Mouse (Mus musculus) heart, embryonic 15.5 days (tissue): ENCODE data around the gene Ldah. TPM values are rescaled to one million over a fixed set of nuclear protein-coding genes. Genes with fewer than 3 reads are reported as not detected.
A peak's percentile ranks its signal among the peaks of the same experiment; 100 is the strongest.

Experiments used
- ATAC-seq: fragments of 200-750 bp; cut with Nextera tagmentation; replicated peaks from 2 replicates; pipeline ENCODE4 v1.8.0; 2017; ENCODE audit warnings: low read depth, moderate TSS enrichment; ENCODE audit not compliant: insufficient number of reproducible peaks, insufficient read depth, low FRiP score
- H3K27ac ChIP-seq: fragments of 300-500 bp; sonication (generic); 2 replicates; pipeline ENCODE4 v1.5.1; 2015; ENCODE audit warnings: mild to moderate bottlenecking, inconsistent platforms
- H3K27me3 ChIP-seq: fragments of 300-500 bp; sonication (generic); 2 replicates; pipeline ENCODE4 v1.6.1; 2015; ENCODE audit warnings: inconsistent platforms
- H3K36me3 ChIP-seq: fragments of 300-500 bp; sonication (generic); 2 replicates; pipeline ENCODE4 v1.6.1; 2015; ENCODE audit warnings: mild to moderate bottlenecking, inconsistent platforms
- H3K4me1 ChIP-seq: fragments of 300-500 bp; sonication (generic); replicated peaks from 2 replicates; pipeline ENCODE4 v1.6.1; 2015; ENCODE audit warnings: inconsistent platforms
- H3K4me2 ChIP-seq: fragments of 300-500 bp; sonication (generic); 2 replicates; pipeline ENCODE4 v1.6.1; 2015; ENCODE audit warnings: inconsistent platforms, mild to moderate bottlenecking, moderate library complexity
- H3K4me3 ChIP-seq: fragments of 300-500 bp; sonication (generic); 2 replicates; pipeline ENCODE4 v1.5.1; 2015; ENCODE audit warnings: mild to moderate bottlenecking, inconsistent platforms
- H3K9ac ChIP-seq: fragments of 300-500 bp; sonication (generic); 2 replicates; pipeline ENCODE4 v1.6.1; 2015; ENCODE audit warnings: mild to moderate bottlenecking, inconsistent platforms
- H3K9me3 ChIP-seq: fragments of 300-500 bp; sonication (generic); replicated peaks from 2 replicates; pipeline ENCODE4 v1.6.1; 2016; ENCODE audit warnings: inconsistent platforms
- WGBS: fragments of 180-500 bp; shearing (Covaris S2); methylation state at CpG from one replicate; pipeline ENCODE4 v1.1.7; 2015; ENCODE audit warnings: mixed read lengths; 5-methylcytosine and 5-hydroxymethylcytosine counted together
- polyA plus RNA-seq: library from polyadenylated mRNA; unstranded; fragments of >200 nt; fragmentation: Nextera tagmentation; extraction: Ambion mirVana; gene quantifications from 2 replicates; pipeline ENCODE4 v1.2.1, GENCODE M21; 2015

Ldah gene
- polyA plus RNA-seq, 1 experiment from 2014 or later = 48.7 TPM

GRCm38 (mm10) chr12:8281225-8282017 lies 73.5 kb downstream of the Ldah start:
- peaks cover 6% of the 10 kb centered on the region; the same call in 1 of the 2 replicates for H3K4me1 ChIP-seq
- no peak overlapping the region for H3K4me3 ChIP-seq
- 0 out of 2 replicates have a peak, but pooled peaks cover 5% of the 10 kb centered on the region for H3K36me3 ChIP-seq
- WGBS = 74% methylated on average over 15 of the region's 15 CpGs
- ATAC-seq = 0 out of 2 replicates have a peak, but pooled peaks have one; percentile 47
- no peak overlapping the region for H3K27ac ChIP-seq
- H3K27me3 ChIP-seq = no peaks in the 10 kb centered on the region
- no peak overlapping the region for H3K4me2 ChIP-seq
- no peak overlapping the region for H3K9ac ChIP-seq
- H3K9me3 ChIP-seq = no peaks in the 10 kb centered on the region

GRCm38 (mm10) chr12:8287970-8288369 lies 80.1 kb downstream of the Ldah start:
- Histone ChIP-seq H3K4me1 (no peaks in the 10 kb centered on the region), H3K27me3 (no peaks in the 10 kb centered on the region), H3K9ac (no peak overlapping the region), H3K27ac (no peak overlapping the region), H3K36me3 (0 out of 2 replicates have a peak, but pooled peaks cover 5% of the 10 kb centered on the region), H3K9me3 (no peaks in the 10 kb centered on the region), H3K4me3 (no peak overlapping the region), H3K4me2 (no peak overlapping the region)
- WGBS = 71% methylated on average over 3 of the region's 3 CpGs
- no peak for ATAC-seq

GRCm38 (mm10) chr12:8289099-8289498 lies 81.2 kb downstream of the Ldah start:
- H3K4me1 ChIP-seq = no peaks in the 10 kb centered on the region
- 86% methylated on average over 6 of the region's 6 CpGs for WGBS
- H3K27ac ChIP-seq = no peak overlapping the region
- H3K4me3 ChIP-seq = no peak overlapping the region
- no peaks in the 10 kb centered on the region for H3K9me3 ChIP-seq
- H3K36me3 ChIP-seq = 0 out of 2 replicates have a peak, but pooled peaks cover 5% of the 10 kb centered on the region
- H3K4me2 ChIP-seq = no peak overlapping the region
- no peak for ATAC-seq
- H3K27me3 ChIP-seq = no peaks in the 10 kb centered on the region
- no peak overlapping the region for H3K9ac ChIP-seq

- H3K4me3 ChIP-seq = no peak overlapping the region
- no peaks in the 10 kb centered on the region for H3K9me3 ChIP-seq
- no peak for ATAC-seq
- H3K4me1 ChIP-seq = no peaks in the 10 kb centered on the region
- no peak overlapping the region for H3K4me2 ChIP-seq
- H3K27me3 ChIP-seq = peaks cover 1% of the 10 kb centered on the region; the same call in 1 of the 2 replicates
- 0 out of 2 replicates have a peak, but pooled peaks cover 5% of the 10 kb centered on the region for H3K36me3 ChIP-seq
- no peak overlapping the region for H3K9ac ChIP-seq
- H3K27ac ChIP-seq = no peak overlapping the region
- 87% methylated on average over 8 of the region's 8 CpGs for WGBS
These were observed 81.6 kb downstream of the Ldah start for GRCm38 (mm10) chr12:8289499-8289898.

GRCm38 (mm10) chr12:8291157-8291853 lies 83.4 kb downstream of the Ldah start:
- WGBS = 61% methylated on average over 15 of the region's 15 CpGs
- H3K27me3 ChIP-seq = peaks cover 19% of the 10 kb centered on the region

GRCm38 (mm10) chr12:8295307-8295913 lies 87.5 kb downstream of the Ldah start:
- Histone ChIP-seq H3K27me3 (peaks cover 59% of the 10 kb centered on the region), H3K4me3 (no peak overlapping the region), H3K4me1 (peaks cover 19% of the 10 kb centered on the region), H3K9me3 (no peaks in the 10 kb centered on the region), H3K27ac (no peak overlapping the region), H3K4me2 (no peak overlapping the region), H3K9ac (no peak overlapping the region), H3K36me3 (no peaks in the 10 kb centered on the region)
- 58% methylated on average over 6 of the region's 6 CpGs for WGBS
- ATAC-seq = no peak

More at GRCm38 (mm10) chr12:8291157-8291853, 83.4 kb downstream of the Ldah start:
- Histone ChIP-seq H3K4me2 (no peak overlapping the region), H3K36me3 (no peaks in the 10 kb centered on the region), H3K9me3 (no peaks in the 10 kb centered on the region), H3K4me3 (no peak overlapping the region), H3K27ac (no peak overlapping the region), H3K9ac (no peak overlapping the region), H3K4me1 (no peaks in the 10 kb centered on the region)
- no peak for ATAC-seq

GRCm38 (mm10) chr12:8296154-8296553 lies 88.2 kb downstream of the Ldah start:
- Histone ChIP-seq H3K27ac (no peak overlapping the region), H3K36me3 (no peaks in the 10 kb centered on the region), H3K27me3 (peaks cover 66% of the 10 kb centered on the region), H3K4me2 (no peak overlapping the region), H3K9ac (no peak overlapping the region), H3K9me3 (no peaks in the 10 kb centered on the region), H3K4me1 (peaks cover 20% of the 10 kb centered on the region), H3K4me3 (no peak overlapping the region)
- 70% methylated on average over 2 of the region's 2 CpGs for WGBS
- ATAC-seq = no peak

- Histone ChIP-seq H3K9ac (peak overlapping the region; percentile 40; the same call in 1 of the 2 replicates), H3K4me2 (peak overlapping the region; percentile 84), H3K4me1 (peaks cover 33% of the 10 kb centered on the region), H3K9me3 (no peaks in the 10 kb centered on the region), H3K27ac (no peak overlapping the region), H3K27me3 (peaks cover 82% of the 10 kb centered on the region), H3K4me3 (peak overlapping the region; percentile 53), H3K36me3 (no peaks in the 10 kb centered on the region)
- no peak for ATAC-seq
- 10% methylated on average over 34 of the region's 34 CpGs for WGBS
These were observed 89.8 kb downstream of the Ldah start for GRCm38 (mm10) chr12:8297586-8298214.

- ATAC-seq = no peak
- Histone ChIP-seq H3K9me3 (no peaks in the 10 kb centered on the region), H3K36me3 (no peaks in the 10 kb centered on the region), H3K4me2 (peak overlapping the region; percentile 84), H3K4me1 (peaks cover 33% of the 10 kb centered on the region), H3K27ac (no peak overlapping the region), H3K9ac (peak overlapping the region; percentile 40), H3K4me3 (peak overlapping the region; percentile 53), H3K27me3 (peaks cover 90% of the 10 kb centered on the region)
- 2% methylated on average over 84 of the region's 85 CpGs for WGBS
These were observed 90.6 kb downstream of the Ldah start for GRCm38 (mm10) chr12:8298361-8299142.
